Mouse (Mus musculus): Measurements from ENCODE around the gene Trrap. TPM values are rescaled to one million over a fixed set of nuclear protein-coding genes. Genes with fewer than 3 reads are reported as not detected.

Gene Trrap
- polyA plus RNA-seq, 1 experiment from 2014 or later: 96.8 TPM

- ATAC-seq (ENCODE audit: insufficient read depth, low FRiP score, low TSS enrichment) (no peak), DNase-seq (ENCODE audit: low spot score) (no peak)
- no peaks in the 10 kb centered on the region for H3K27me3 ChIP-seq (ENCODE audit: control insufficient read depth, insufficient read depth, low read length)
- no peaks in the 10 kb centered on the region for H3K4me1 ChIP-seq (ENCODE audit: control insufficient read depth, insufficient read depth, low read length)
- H3K9me3 ChIP-seq (ENCODE audit: control insufficient read depth, low read length): no peaks in the 10 kb centered on the region
- no peak overlapping the region for H3K4me3 ChIP-seq (ENCODE audit: low read depth, low read length)
- no peak overlapping the region for H3K4me2 ChIP-seq (ENCODE audit: low read depth)
- H3K27ac ChIP-seq (ENCODE audit: low read depth, low read length): no peak overlapping the region
- WGBS: 82% methylated on average over 7 of the region's 7 CpGs
- no peaks in the 10 kb centered on the region for H3K36me3 ChIP-seq (ENCODE audit: control insufficient read depth, insufficient read depth, low read length)
- H3K9ac ChIP-seq (ENCODE audit: low read length): no peak overlapping the region
These were observed 103.2 kb downstream of the Trrap start for GRCm38 (mm10) chr5:144870782-144871181.

- Histone ChIP-seq H3K9me3 (ENCODE audit: control insufficient read depth, low read length) (no peaks in the 10 kb centered on the region), H3K27ac (ENCODE audit: low read depth, low read length) (no peak overlapping the region), H3K4me3 (ENCODE audit: low read depth, low read length) (no peak overlapping the region), H3K4me2 (ENCODE audit: low read depth) (no peak overlapping the region), H3K36me3 (ENCODE audit: control insufficient read depth, insufficient read depth, low read length) (no peaks in the 10 kb centered on the region), H3K4me1 (ENCODE audit: control insufficient read depth, insufficient read depth, low read length) (no peaks in the 10 kb centered on the region), H3K9ac (ENCODE audit: low read length) (no peak overlapping the region), H3K27me3 (ENCODE audit: control insufficient read depth, insufficient read depth, low read length) (no peaks in the 10 kb centered on the region)
- 94% methylated on average over 1 of the region's 1 CpGs for WGBS
- DNase-seq (ENCODE audit: low spot score) (no peak), ATAC-seq (ENCODE audit: insufficient read depth, low FRiP score, low TSS enrichment) (no peak)
These were observed 104.2 kb downstream of the Trrap start for GRCm38 (mm10) chr5:144871775-144872174.

GRCm38 (mm10) chr5:144872326-144872725, 104.8 kb downstream of the Trrap start:
- H3K4me1 ChIP-seq (ENCODE audit: control insufficient read depth, insufficient read depth, low read length): no peaks in the 10 kb centered on the region
- no peak overlapping the region for H3K4me2 ChIP-seq (ENCODE audit: low read depth)
- H3K9ac ChIP-seq (ENCODE audit: low read length): no peak overlapping the region
- WGBS: 65% methylated on average over 5 of the region's 5 CpGs
- no peak overlapping the region for H3K27ac ChIP-seq (ENCODE audit: low read depth, low read length)
- no peak for ATAC-seq (ENCODE audit: insufficient read depth, low FRiP score, low TSS enrichment)
- H3K36me3 ChIP-seq (ENCODE audit: control insufficient read depth, insufficient read depth, low read length): no peaks in the 10 kb centered on the region; the same call in 1 of the 2 replicates
- no peak for DNase-seq (ENCODE audit: low spot score)
- no peaks in the 10 kb centered on the region for H3K27me3 ChIP-seq (ENCODE audit: control insufficient read depth, insufficient read depth, low read length)
- H3K9me3 ChIP-seq (ENCODE audit: control insufficient read depth, low read length): no peaks in the 10 kb centered on the region
- H3K4me3 ChIP-seq (ENCODE audit: low read depth, low read length): no peak overlapping the region

GRCm38 (mm10) chr5:144872867-144873266, 105.3 kb downstream of the Trrap start:
- Histone ChIP-seq H3K27ac (ENCODE audit: low read depth, low read length) (no peak overlapping the region), H3K36me3 (ENCODE audit: control insufficient read depth, insufficient read depth, low read length) (no peaks in the 10 kb centered on the region; the same call in 1 of the 2 replicates), H3K9me3 (ENCODE audit: control insufficient read depth, low read length) (no peaks in the 10 kb centered on the region), H3K27me3 (ENCODE audit: control insufficient read depth, insufficient read depth, low read length) (no peaks in the 10 kb centered on the region), H3K4me2 (ENCODE audit: low read depth) (no peak overlapping the region), H3K9ac (ENCODE audit: low read length) (no peak overlapping the region), H3K4me1 (ENCODE audit: control insufficient read depth, insufficient read depth, low read length) (no peaks in the 10 kb centered on the region), H3K4me3 (ENCODE audit: low read depth, low read length) (no peak overlapping the region)
- WGBS: 75% methylated on average over 3 of the region's 3 CpGs
- DNase-seq (ENCODE audit: low spot score) (no peak), ATAC-seq (ENCODE audit: insufficient read depth, low FRiP score, low TSS enrichment) (no peak)

- Histone ChIP-seq H3K4me3 (ENCODE audit: low read depth, low read length) (no peak overlapping the region), H3K4me1 (ENCODE audit: control insufficient read depth, insufficient read depth, low read length) (no peaks in the 10 kb centered on the region), H3K9me3 (ENCODE audit: control insufficient read depth, low read length) (no peaks in the 10 kb centered on the region), H3K9ac (ENCODE audit: low read length) (no peak overlapping the region), H3K36me3 (ENCODE audit: control insufficient read depth, insufficient read depth, low read length) (peaks cover 2% of the 10 kb centered on the region; the same call in 1 of the 2 replicates), H3K27me3 (ENCODE audit: control insufficient read depth, insufficient read depth, low read length) (no peaks in the 10 kb centered on the region), H3K27ac (ENCODE audit: low read depth, low read length) (no peak overlapping the region), H3K4me2 (ENCODE audit: low read depth) (no peak overlapping the region)
- no peak for DNase-seq (ENCODE audit: low spot score)
- peak; percentile 31; the same call in 1 of the 2 replicates for ATAC-seq (ENCODE audit: insufficient read depth, low FRiP score, low TSS enrichment)
- WGBS: 81% methylated on average over 6 of the region's 6 CpGs
These were observed 107.7 kb downstream of the Trrap start for GRCm38 (mm10) chr5:144875227-144875626.

- no peaks in the 10 kb centered on the region for H3K27me3 ChIP-seq (ENCODE audit: control insufficient read depth, insufficient read depth, low read length)
- WGBS: 24% methylated on average over 13 of the region's 13 CpGs
- no peak overlapping the region for H3K27ac ChIP-seq (ENCODE audit: low read depth, low read length)
- DNase-seq (ENCODE audit: low spot score): peak; percentile 73
- H3K4me2 ChIP-seq (ENCODE audit: low read depth): no peak overlapping the region
- peak; percentile 55; the same call in 1 of the 2 replicates for ATAC-seq (ENCODE audit: insufficient read depth, low FRiP score, low TSS enrichment)
- no peaks in the 10 kb centered on the region for H3K9me3 ChIP-seq (ENCODE audit: control insufficient read depth, low read length)
- peaks cover 2% of the 10 kb centered on the region; the same call in 1 of the 2 replicates for H3K36me3 ChIP-seq (ENCODE audit: control insufficient read depth, insufficient read depth, low read length)
- no peaks in the 10 kb centered on the region for H3K4me1 ChIP-seq (ENCODE audit: control insufficient read depth, insufficient read depth, low read length)
- H3K4me3 ChIP-seq (ENCODE audit: low read depth, low read length): no peak overlapping the region
- no peak overlapping the region for H3K9ac ChIP-seq (ENCODE audit: low read length)
These were observed 108.4 kb downstream of the Trrap start for GRCm38 (mm10) chr5:144875892-144876291.

GRCm38 (mm10) chr5:144877021-144877420, 109.5 kb downstream of the Trrap start:
- 92% methylated on average over 15 of the region's 15 CpGs for WGBS
- Histone ChIP-seq H3K27ac (ENCODE audit: low read depth, low read length) (no peak overlapping the region), H3K4me1 (ENCODE audit: control insufficient read depth, insufficient read depth, low read length) (no peaks in the 10 kb centered on the region), H3K4me2 (ENCODE audit: low read depth) (no peak overlapping the region), H3K9me3 (ENCODE audit: control insufficient read depth, low read length) (no peaks in the 10 kb centered on the region), H3K4me3 (ENCODE audit: low read depth, low read length) (no peak overlapping the region), H3K27me3 (ENCODE audit: control insufficient read depth, insufficient read depth, low read length) (no peaks in the 10 kb centered on the region), H3K36me3 (ENCODE audit: control insufficient read depth, insufficient read depth, low read length) (peaks cover 2% of the 10 kb centered on the region; the same call in 1 of the 2 replicates), H3K9ac (ENCODE audit: low read length) (no peak overlapping the region)
- DNase-seq (ENCODE audit: low spot score) (no peak), ATAC-seq (ENCODE audit: insufficient read depth, low FRiP score, low TSS enrichment) (no peak)

GRCm38 (mm10) chr5:144881670-144882399, 114.3 kb downstream of the Trrap start:
- no peak overlapping the region for H3K27ac ChIP-seq (ENCODE audit: low read depth, low read length)
- H3K27me3 ChIP-seq (ENCODE audit: control insufficient read depth, insufficient read depth, low read length): no peaks in the 10 kb centered on the region
- H3K4me3 ChIP-seq (ENCODE audit: low read depth, low read length): no peak overlapping the region
- no peak overlapping the region for H3K4me2 ChIP-seq (ENCODE audit: low read depth)
- no peak for DNase-seq (ENCODE audit: low spot score)
- H3K9ac ChIP-seq (ENCODE audit: low read length): no peak overlapping the region
- ATAC-seq (ENCODE audit: insufficient read depth, low FRiP score, low TSS enrichment): no peak
- H3K9me3 ChIP-seq (ENCODE audit: control insufficient read depth, low read length): no peaks in the 10 kb centered on the region
- H3K36me3 ChIP-seq (ENCODE audit: control insufficient read depth, insufficient read depth, low read length): peaks cover 13% of the 10 kb centered on the region
- no peaks in the 10 kb centered on the region for H3K4me1 ChIP-seq (ENCODE audit: control insufficient read depth, insufficient read depth, low read length)
- 89% methylated on average over 14 of the region's 14 CpGs for WGBS

- no peak for ATAC-seq (ENCODE audit: insufficient read depth, low FRiP score, low TSS enrichment)
- Histone ChIP-seq H3K36me3 (ENCODE audit: control insufficient read depth, insufficient read depth, low read length) (peaks cover 18% of the 10 kb centered on the region), H3K4me1 (ENCODE audit: control insufficient read depth, insufficient read depth, low read length) (no peaks in the 10 kb centered on the region), H3K9ac (ENCODE audit: low read length) (no peak overlapping the region), H3K27ac (ENCODE audit: low read depth, low read length) (no peak overlapping the region), H3K27me3 (ENCODE audit: control insufficient read depth, insufficient read depth, low read length) (no peaks in the 10 kb centered on the region), H3K4me2 (ENCODE audit: low read depth) (no peak overlapping the region), H3K9me3 (ENCODE audit: control insufficient read depth, low read length) (no peaks in the 10 kb centered on the region), H3K4me3 (ENCODE audit: low read depth, low read length) (no peak overlapping the region)
- 84% methylated on average over 13 of the region's 13 CpGs for WGBS
- no peak for DNase-seq (ENCODE audit: low spot score)
These were observed 117.2 kb downstream of the Trrap start for GRCm38 (mm10) chr5:144884629-144885217.
